Mouse (Mus musculus) G1E (cell line): ENCODE results near the gene Grik4.

Experiments
- CTCF ChIP-seq: IDR thresholded peaks from 2 replicates; pipeline ENCODE4 v1.5.1; 2012; ENCODE audit warnings: low read depth, low read length, inconsistent platforms, mixed read lengths
- GATA1 ChIP-seq: IDR thresholded peaks from 2 replicates; pipeline ENCODE4 v1.6.1; 2012; ENCODE audit warnings: borderline replicate concordance, low read length, inconsistent platforms, mixed read lengths
- POLR2AphosphoS5 ChIP-seq: IDR thresholded peaks from 2 replicates; pipeline ENCODE4 v1.6.1; 2012; ENCODE audit warnings: low read depth, low read length, inconsistent platforms; ENCODE audit not compliant: insufficient replicate concordance
- TAL1 ChIP-seq: conservative IDR thresholded peaks from 2 replicates; pipeline ENCODE4 v1.6.1; 2012; ENCODE audit warnings: low read depth, low read length, inconsistent platforms, mixed read lengths

GRCm38 (mm10) chr9:42799694-42800093, 144.6 kb downstream of the Grik4 start:
- no peak for TF ChIP-seq CTCF
- TF ChIP-seq GATA1: no peak
- no peak for TF ChIP-seq POLR2AphosphoS5
- TF ChIP-seq TAL1: no peak
